Mouse (Mus musculus): ENCODE data around the gene Pm20d1.
A peak's percentile ranks its signal among the peaks of the same experiment; 100 is the strongest.
"Not testable (repeated sequence)": the region's sequence is repeated elsewhere in the genome, so short reads cannot be mapped to it uniquely, and the experiment has no call there.

Gene Pm20d1

DNA sequence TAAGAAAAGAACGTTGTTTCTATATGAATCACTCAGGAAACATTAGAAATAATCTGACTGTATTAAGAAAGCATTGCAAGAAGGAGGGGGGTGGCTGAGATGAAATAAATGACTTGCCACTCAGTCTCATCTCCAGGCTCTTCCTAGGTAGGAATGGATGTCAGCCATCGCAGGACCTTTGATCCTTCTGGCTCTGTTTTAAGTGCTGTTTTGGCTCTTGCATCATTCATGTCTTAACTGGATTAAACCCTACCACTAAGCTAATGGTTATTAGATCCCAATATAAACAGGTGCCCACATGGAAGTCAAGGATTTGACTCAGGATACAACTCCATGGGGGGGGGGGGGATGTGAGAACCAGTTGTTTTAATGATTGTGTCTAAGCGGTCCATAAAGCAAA, 2.0 kb upstream of the Pm20d1 start:
- no peak for DNase-seq (ENCODE audit: low spot score)

DNA sequence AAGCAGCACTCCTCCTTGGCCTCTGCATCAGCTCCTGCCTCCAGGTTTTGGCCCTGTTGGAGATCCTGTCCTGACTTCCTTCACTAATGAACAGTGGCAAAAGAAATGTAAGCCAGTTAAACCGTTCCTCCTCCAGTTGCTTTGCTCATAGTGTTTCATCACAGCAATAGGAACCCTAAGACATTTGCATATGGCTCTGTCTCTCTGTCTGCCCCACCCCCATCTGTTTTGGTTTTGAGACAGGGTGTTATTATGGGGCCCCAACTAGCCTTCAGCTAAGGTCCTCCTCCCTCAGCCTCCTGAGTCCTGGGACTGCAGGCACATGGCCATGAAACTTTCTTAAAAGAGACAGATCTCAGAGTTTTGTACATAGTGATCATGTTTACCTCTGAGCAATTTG, 2.8 kb downstream of the Pm20d1 start:
- DNase-seq (ENCODE audit: low spot score), result no peak

DNA sequence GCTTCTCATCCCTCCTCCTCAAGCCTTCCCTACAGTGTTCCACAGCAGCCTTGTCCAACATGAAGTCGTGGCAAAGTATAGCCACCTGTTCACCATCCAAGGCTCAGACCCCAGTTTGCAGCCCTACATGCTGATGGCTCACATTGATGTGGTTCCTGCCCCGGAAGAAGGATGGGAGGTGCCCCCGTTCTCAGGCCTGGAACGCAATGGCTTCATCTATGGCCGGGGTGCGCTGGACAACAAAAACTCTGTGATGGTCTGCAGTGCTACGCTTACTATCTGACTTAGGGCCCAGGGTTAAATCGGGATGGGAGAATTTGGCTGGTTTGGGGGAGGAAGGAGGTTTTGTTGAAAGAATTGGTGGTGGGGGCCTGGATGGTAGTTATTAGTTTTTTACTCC, 3.9 kb downstream of the Pm20d1 start:
- no peak for DNase-seq (ENCODE audit: low spot score)

DNA sequence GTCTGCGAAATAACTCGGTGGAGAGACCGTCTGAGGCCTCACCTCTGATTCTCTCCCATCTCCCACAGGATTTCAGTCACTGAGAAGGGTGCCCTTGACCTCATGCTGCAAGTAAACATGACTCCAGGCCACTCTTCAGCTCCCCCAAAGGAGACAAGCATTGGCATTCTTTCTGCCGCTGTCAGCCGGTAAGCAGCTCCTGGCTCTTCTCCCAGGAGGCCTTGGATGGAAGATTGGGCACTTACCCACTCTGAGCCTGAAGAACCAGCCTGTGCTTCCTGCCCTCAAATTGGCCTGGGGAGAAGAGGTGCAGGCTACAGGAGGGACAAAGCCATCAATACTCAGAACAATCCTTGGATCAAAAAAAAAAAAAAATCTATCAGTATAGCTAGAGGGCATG, 5.5 kb downstream of the Pm20d1 start:
- no peak for DNase-seq (ENCODE audit: low spot score)

DNA sequence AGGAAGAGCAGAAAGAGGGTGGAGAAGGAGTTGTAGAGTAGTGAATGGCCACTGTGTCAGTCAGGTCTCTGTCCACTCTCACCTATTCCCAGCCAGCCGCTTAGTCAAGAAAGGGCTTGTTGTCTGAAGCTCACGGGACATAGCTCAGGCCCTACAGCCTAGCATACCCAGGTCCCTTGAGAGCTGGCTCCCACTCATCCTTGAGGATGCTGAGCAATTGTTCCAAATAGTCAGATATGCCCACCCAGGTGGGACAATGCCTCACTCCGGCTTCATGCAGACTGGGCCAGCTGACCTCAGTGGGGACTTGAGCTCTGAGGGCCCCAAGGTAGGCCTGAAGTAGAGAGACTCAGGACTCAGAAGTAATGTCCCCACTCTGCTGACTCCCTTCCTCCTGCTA, 7.0 kb downstream of the Pm20d1 start:
- no peak for DNase-seq (ENCODE audit: low spot score)

DNA sequence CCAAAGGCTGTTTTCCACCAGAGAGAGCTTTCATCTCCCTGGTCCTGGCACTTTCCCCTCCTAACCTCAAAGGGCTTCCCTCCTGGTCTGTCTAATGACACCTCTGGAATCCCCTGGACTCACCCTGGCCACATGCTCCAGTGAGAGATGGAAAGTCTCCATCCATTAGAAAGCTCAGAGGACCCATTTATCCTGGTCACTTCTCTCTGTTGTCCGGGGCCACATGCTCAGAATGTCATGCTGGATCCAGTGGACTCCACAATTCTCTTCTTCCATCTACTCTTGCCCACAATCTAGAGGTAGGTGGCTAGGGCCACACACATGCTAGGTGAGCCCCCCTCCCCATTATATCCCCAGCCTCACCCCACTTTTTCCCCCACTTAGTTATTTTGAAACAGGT, 11.8 kb downstream of the Pm20d1 start:
- DNase-seq (ENCODE audit: low spot score), result no peak

DNA sequence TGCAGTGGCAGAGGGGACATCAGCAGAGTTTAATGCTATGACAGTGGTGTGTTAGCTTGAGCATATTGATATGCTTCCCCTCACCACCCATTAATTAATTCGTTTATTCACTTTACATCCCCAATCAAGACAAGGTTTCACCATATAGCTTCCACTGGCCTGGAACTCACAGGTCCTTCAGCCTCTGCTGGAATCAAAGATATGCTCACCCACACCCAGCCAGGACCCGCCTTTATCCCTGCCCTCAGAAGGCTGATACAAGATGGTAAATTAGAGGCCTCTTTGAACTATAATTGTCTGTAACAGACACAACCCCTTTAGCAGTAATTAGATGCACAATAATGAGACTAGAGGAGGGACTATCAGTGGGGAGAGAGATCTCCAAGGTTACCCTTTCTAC, 12.5 kb downstream of the Pm20d1 start:
- no peak for DNase-seq (ENCODE audit: low spot score)

DNA sequence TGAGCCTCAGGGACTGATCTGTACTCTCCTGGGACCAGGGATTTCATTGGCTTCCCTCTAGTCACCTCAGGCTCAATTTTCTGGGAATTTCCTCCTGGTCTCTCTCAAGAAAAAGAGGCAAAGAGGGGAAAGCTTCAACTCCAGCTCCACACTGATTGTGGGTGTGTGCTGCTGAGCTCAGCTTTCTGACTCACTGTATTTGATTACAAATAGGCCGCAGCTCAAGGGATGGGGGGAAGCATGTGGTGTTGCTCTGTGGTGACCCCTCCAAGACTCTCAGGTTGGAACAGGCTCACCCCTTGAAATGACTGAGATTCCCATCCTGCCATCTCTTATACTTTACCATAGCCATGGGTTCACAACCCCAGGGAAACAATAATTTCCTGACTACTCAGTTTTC, 14.2 kb downstream of the Pm20d1 start:
- DNase-seq (ENCODE audit: low spot score), result no peak

DNA sequence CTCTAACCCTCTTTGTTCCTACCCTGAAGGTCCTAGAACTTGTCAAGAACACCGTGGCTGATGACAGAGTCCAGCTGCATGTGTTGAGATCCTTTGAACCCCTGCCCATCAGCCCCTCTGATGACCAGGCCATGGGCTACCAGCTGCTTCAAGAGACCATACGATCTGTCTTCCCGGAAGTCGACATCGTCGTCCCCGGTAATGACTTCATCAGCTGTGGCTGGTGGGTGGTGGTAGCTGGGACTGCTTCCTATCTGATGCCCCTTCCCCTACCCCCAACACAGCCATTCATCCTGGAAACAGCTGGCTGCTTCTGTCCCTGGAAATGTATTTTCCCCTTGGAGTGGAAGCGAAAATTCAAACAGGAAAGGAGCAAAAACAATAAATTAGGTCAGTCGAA, 14.8 kb downstream of the Pm20d1 start:
- no peak for DNase-seq (ENCODE audit: low spot score)

DNA sequence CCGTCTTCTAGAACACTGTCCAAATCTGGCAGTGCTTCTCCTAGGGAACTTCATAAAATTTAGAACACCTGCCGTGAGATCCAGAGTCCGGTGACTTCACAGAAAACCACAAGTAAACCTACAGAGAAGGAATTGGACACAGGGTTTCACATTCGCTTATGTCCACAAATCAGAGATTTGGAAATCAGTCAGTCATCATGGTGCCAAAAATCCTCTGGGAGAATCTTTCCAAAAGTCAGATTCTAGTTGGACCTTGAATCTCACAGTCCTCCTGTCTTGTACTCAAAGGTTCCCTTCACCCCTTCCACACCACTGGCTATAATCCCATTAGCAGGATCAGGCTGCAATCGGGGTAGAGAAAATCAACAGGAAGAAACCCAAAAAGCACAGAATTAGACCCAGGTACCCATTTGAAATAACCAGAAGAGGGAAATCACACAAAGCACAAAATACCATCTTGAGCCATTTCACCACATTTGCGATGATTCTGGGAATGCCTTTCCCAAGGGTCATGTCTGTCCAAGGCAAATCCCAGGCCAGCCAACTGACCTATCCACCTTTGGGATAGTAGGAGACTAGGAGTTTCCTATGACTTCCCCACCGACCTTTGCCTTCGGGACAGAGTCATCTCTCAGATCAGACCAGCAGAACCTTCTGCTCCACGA, 15.6 kb downstream of the Pm20d1 start:
- DNase-seq (ENCODE audit: low spot score), result no peak

DNA sequence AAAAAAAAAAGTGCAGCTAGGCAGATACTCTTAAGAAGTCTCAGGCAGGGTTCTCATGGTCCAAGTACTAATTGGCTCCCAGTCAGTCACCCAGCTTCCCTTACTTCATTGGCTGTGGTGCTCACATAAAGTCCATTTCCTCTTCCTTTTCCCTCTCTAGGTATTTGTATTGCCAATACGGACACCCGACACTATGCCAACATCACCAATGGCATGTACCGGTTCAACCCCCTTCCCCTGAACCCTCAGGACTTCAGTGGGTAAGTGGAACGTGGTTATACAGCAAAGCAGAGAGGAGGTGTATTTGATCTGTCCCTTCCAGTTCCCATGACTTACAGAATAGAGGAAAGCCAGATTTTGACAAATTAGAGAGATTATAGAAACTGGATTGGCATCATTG, 16.6 kb downstream of the Pm20d1 start:
- no peak for DNase-seq (ENCODE audit: low spot score)

DNA sequence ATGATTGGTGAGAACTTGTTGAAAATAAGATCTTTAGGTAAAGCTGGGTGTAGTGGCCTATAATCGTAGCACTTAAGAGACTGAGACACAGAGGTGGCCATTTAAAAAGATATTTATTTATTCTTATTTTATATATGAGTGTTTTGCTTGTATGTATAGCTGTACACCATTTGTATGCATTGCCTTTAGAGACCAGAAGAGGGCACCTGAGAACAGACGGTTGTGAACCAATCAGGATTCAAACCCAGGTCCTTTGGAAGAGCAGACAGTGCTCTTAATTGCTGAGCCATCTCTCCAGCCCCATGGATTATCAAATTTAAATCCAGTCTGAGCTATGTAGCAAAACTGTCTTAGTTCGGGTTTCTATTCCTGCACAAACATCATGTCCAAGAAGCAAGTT, 17.0 kb downstream of the Pm20d1 start:
- no peak for DNase-seq (ENCODE audit: low spot score)

DNA sequence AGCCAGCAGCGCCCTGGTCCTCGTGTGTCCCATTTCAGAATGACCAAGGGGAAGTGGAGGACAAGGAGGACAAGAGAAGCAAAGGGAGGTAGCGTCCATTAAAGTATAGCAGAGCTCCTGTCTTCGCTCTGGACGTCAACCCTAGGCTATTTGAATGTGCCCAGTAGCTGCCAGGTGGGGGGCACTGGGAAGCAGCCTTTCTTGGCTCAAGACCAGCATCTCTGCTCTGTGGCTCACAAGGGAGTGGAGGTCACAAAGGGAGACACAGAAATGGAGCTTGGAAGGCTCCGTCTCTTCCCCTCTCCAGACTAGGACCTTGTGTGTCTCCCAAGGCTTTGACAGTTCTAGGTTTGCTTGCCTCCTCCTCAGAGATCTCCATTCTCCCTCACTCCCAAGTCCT, 19.7 kb downstream of the Pm20d1 start:
- DNase-seq (ENCODE audit: low spot score), result no peak

DNA sequence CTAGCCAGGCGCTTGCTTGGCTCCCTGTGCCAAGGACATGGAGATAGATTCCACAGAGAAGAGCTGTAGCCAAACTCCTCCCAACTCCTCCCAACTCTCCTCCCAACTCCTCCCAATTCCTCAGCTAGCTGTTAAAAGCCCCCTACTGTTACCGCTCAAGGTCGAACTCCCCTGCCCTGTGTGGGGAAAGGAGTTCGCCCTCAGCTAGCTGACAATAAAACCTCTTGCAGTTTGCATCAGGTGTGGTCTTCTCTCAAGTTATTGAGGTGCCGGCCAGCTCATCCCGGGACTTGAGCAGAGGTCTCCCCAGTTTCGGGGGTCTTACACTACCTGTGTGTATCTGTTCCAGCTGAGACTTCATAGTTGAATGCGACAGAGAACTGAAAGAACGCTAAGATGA, 23.2 kb downstream of the Pm20d1 start:
- not testable (repeated sequence) for DNase-seq (ENCODE audit: low spot score)

DNA sequence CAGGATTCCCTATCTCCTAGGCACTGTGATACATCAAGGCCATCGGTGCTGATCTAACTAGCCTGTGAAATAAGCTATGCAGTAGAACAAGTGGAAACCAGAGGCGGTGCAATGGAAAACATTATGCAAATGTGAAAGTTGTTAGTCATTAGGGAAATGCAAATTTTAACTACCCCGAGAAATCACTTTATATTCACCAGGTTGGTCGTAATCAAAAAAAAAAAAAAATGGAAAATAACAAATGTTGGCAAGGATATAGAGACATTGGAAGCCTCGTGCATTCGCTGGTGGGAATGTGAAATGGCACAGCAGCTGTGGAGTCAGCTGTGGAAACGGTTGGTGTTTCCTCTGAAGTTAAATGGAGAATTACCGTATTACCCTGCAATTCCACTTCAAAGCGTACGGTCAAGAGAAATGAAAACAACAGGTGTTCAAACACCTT, 23.7 kb downstream of the Pm20d1 start:
- DNase-seq (ENCODE audit: low spot score), result no peak

DNA sequence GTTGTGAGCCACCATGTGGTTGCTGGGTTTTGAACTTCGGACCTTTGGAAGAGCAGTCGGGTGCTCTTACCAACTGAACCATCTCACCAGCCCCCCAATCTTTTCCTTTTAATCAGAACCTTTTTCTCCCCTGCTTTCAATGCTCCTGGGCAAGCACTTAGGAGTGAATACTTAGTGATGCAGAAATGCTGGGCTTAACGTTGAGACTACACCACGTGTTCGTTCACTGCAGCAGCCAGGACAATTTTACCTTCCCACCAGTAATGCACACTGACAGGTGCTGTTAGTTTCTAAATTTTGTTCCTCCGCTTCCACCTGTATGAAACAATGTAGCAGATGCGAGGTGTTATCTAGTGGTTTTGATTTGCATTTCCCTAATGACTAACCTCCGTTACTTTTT, 25.1 kb downstream of the Pm20d1 start:
- no peak for DNase-seq (ENCODE audit: low spot score)

DNA sequence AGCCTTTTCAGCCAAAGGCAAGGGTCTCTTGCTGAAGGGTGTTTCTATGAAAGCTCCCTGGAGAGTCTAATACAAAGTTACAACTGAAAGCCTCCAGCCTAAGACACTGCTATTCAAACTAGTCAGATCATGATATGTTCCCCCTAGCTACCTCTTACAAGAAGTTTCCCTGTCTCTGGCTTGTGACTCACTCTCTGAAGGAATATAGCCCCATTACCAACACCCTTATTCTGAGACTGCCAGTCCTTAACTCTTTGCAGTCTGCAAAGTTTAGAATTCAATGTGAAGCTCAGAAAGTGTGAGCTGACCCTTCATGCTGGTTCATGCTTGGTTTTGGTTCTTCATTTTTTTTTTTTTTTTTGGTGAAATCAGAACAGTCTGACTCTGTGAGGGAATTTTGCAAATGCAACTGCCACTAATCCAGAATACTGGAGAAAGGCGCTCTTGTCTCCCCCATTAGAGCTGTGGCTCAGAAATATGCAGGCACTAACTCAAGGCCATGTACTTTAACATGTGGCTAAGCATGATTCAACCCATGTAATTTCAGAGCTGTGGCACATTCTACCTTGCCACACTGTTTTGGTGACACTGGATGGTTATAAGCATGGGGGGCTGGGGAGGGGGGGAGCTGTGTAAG, 25.8 kb downstream of the Pm20d1 start:
- no peak for DNase-seq (ENCODE audit: low spot score)

DNA sequence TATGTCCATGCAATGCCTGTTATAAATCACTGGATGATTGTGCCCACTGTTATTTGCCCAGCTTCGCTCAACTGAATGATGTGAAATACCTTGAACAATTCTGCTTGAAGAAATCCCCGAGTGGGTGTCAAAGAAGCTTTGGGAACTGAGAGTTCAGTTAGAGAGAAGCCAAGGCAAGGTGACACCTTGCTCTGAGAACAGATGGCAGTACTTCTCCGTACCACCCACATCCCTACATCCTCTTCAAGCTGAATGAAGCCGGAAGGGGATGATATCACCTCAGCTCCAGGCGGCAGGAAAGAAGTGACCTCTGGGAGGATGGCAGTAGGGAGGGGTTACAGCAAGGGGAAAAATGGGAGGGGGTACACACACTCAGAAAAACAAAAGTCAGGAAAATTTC, 26.4 kb downstream of the Pm20d1 start:
- no peak for DNase-seq (ENCODE audit: low spot score)

DNA sequence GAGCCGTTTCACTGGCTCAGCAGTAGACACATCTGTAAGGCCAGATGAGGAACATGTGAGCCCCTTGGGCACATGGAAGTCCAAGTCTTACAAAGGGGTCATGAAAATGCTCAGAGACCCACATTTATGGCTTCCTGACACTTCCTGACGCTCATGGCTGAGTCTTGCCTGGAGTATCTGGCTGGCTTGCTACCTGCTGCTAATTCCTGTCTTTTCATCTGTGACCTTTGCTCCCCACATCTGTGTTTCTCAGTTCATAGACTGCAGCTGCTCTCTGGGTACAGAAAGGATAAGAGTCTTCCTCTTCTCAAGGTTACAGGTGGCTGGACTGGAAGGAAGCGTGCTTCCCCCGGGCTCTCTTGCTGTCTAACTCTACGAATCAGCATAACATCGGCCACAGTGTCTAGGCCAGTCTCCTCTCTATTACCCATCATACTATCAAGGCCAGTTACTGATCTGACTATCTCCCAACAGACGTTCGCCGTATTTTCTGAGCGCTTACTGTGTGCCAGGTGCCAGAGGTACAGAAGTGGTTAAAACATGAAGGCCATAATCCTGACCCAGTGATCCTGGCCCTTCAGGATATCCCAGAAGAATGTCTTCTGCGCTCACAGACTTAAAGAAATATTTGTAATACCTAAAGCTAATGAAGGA, 27.5 kb downstream of the Pm20d1 start:
- no peak for DNase-seq (ENCODE audit: low spot score)

DNA sequence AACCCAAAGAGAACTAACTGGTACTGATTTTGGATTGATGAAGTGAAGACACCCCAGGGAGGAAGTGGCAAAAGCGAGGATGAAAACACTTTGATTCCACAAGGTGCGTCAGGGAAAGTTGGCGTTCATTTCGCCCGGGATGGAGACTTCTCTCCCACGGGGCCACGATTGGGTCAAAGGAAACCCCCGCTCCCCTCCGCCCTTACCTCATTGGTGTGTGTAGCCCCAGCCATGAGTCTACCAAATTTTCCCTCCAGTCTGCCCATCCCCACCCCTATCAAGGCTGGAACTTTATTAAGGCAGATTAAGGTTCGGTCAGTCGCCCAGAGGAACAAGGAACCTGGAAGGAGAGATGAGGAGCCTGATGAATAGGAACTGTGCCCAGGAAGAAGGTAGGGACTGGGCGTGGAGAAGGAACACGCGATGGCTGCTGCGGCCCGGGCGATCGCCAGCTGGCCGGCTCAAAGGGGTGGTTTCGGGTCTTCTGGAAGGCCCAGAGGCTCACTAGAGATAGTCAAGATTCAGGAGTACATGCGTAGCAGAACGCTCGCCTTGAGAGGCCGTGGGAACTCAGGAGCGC, 30.1 kb downstream of the Pm20d1 start, which contains the start of gene Slc41a1:
Gene Slc41a1 (plus strand): TSS at position 287 of the 580 bp plus-strand sequence.
- no peak for DNase-seq (ENCODE audit: low spot score)

DNA sequence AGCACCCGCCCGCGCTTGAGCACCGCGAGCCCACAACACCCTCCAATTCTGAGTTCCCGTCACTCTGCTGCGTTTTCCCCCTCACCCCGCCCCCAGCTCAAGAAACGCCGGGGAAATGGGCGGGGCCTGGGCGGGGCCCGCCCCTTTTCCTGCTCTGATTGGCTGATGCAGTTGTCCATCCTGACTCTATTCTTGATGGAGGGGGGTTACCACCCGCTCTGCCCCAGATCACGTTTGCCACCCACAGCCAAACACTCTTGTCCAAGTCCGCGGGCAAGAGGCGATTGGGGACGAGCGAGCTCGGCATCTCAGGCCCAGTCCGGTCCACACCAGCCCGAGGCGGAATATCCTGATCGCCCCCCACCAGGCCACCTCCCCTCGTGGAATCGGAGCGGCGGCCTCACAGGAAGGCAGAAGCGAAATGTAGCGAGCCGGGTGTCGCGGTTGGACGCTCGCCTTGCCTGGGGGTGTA, 30.6 kb downstream of the Pm20d1 start:
- DNase-seq (ENCODE audit: low spot score), result peak; percentile 91

DNA sequence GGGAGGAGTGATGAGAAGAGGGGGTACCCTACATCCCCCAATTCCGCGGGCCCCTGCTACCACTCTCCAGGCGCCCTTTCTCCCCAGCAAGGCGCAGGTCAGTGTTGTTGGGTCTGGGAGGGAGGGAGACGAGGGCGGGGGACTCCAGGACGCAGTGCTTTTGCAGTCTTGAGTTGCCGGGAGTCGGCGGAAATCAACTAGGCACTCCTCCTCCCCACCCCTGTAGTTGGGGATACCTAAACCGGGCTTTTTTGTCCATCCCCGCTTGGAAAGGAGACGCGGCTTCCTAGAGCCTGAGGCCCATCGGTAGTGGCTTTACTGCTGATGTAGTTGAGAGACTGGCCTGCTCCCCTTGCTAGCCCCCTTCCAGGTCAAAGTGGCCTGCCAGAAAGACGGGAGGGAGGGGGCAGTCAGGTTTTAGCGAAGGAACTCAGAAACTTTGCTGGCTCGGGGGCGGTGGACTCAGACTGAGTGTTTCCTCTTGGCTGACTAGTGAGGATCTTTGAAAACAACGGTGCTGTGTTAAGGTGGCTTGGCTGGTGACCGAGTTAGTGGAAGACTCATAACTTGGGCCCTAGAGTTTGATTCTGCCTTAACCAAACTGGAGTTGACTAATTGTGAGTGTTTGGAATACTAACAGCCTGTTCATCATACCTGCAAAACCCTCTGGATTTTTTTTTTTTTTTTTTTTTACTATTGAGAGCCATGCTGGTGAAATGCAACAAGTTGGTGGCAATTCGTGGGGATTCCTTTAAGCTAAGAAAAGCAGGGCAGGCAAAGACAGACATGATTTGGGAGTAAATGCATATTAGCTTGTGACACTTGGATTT, 31.3 kb downstream of the Pm20d1 start:
- peak; percentile 27 for DNase-seq (ENCODE audit: low spot score)
